Mouse (Mus musculus): Measurements from ENCODE around the gene Cbfa2t3. TPM values are rescaled to one million over a fixed set of nuclear protein-coding genes. Genes with fewer than 3 reads are reported as not detected.

Cbfa2t3 gene
- polyA plus RNA-seq (2014; fragmentation: Nextera tagmentation; extraction: Ambion mirVana) = 7.3 and 8.9 TPM in 2 replicates

DNA sequence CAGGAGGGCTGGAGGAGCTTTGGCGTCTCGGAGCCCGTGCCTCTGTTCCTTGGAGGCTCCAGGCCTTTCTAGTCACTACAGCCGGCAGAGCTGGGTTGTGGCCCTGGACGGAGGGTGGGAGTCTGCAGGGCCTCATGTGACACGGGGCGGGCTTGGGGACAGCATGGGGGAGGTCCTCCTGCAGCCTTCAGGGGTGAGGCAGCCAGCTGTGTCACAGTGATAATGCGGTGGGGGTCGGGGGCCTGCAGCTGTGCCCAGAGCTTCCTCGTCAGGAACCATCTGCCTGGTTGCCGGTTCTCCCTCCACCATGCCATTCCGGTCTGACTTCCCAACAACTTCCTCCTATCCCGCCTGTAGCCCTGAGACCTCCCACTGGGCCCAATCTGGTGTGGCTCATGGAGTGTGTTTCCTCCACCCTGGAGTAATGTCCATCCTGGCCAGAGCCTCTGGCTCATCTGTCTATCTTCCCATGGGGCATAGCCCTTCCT, at the start of gene Cbfa2t3:
Cbfa2t3 (minus strand) TSS at position 105 of the 488 bp plus-strand sequence.
- Histone ChIP-seq H3K4me2 (replicated peaks; ENCODE audit: low read depth, low read length) (no peak within 1 kb of the TSS), H3K27me3 (ENCODE audit: control insufficient read depth, insufficient read depth, low read length) (no peaks in the 10 kb centered on the region), H3K4me3 (ENCODE audit: low read depth, low read length) (no peak within 1 kb of the TSS), H3K27ac (ENCODE audit: low read depth, low read length) (no peak within 1 kb of the TSS), H3K9ac (ENCODE audit: low read depth, low read length) (no peak within 1 kb of the TSS), H3K4me1 (replicated peaks; ENCODE audit: control insufficient read depth, insufficient read depth, low read length) (peaks cover 3% of the 10 kb centered on the region; the same call in 1 of the 2 replicates), H3K36me3 (ENCODE audit: control insufficient read depth, insufficient read depth, low read length) (no peaks in the 10 kb centered on the region), H3K9me3 (ENCODE audit: control insufficient read depth, low read length) (no peaks in the 10 kb centered on the region)
- ATAC-seq (ENCODE audit: low FRiP score) = no peak
- 36% methylated on average over 13 of the region's 13 CpGs for WGBS
- DNase-seq (ENCODE audit: low spot score) = no peak

DNA sequence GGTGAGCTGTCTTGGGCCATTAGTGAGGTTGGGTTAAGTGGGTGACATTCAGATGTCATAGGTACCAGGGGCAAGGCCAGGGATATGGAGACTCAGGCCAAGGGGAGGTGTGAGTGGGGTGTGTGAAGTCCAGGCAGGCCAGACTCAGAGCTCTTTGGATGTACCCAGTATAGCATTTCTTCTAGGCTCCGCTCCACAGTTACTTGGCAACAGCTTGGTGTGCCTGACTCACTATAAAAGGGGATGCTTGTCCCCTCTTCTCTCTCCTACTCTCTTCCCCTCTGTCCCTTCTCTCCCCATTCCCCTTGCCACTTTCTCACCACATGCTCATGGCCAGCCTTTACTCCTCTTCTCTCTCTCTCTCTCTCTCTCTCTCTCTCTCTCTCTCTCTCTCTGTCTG, 48.9 kb upstream of the Cbfa2t3 start:
- H3K9ac ChIP-seq (ENCODE audit: low read depth, low read length) = no peak overlapping the region
- WGBS = 90% methylated on average over 1 of the region's 1 CpGs
- no peak overlapping the region for H3K4me3 ChIP-seq (ENCODE audit: low read depth, low read length)
- peaks cover 15% of the 10 kb centered on the region for H3K4me1 ChIP-seq (replicated peaks; ENCODE audit: control insufficient read depth, insufficient read depth, low read length)
- no peaks in the 10 kb centered on the region for H3K36me3 ChIP-seq (ENCODE audit: control insufficient read depth, insufficient read depth, low read length)
- DNase-seq (ENCODE audit: low spot score) (no peak), ATAC-seq (ENCODE audit: low FRiP score) (no peak)
- no peak overlapping the region for H3K4me2 ChIP-seq (replicated peaks; ENCODE audit: low read depth, low read length)
- no peak overlapping the region for H3K27ac ChIP-seq (ENCODE audit: low read depth, low read length)
- no peaks in the 10 kb centered on the region for H3K9me3 ChIP-seq (ENCODE audit: control insufficient read depth, low read length)
- H3K27me3 ChIP-seq (ENCODE audit: control insufficient read depth, insufficient read depth, low read length) = no peaks in the 10 kb centered on the region

DNA sequence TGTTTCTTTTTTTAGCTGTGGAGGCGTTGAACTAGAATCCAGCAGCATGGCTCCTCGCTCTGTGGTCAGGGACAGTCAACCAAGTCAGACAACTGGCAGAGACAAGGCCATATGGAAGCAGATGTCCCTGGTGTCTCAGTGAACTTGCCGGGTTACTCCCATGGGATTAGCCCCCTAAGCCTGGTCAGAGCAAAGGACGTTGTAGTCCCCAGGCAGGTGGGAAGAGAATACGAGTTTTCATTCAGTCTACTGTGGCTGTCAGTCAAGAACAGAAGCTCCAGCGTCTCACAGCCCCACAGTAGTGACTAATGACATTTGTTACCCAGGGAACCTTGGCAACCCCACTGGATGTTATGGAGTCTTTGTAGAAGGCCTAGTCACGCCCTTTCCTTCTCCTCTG, 47.5 kb upstream of the Cbfa2t3 start:
- WGBS = 38% methylated on average over 7 of the region's 7 CpGs
- Histone ChIP-seq H3K4me3 (ENCODE audit: low read depth, low read length) (no peak overlapping the region), H3K4me1 (replicated peaks; ENCODE audit: control insufficient read depth, insufficient read depth, low read length) (peaks cover 20% of the 10 kb centered on the region), H3K4me2 (replicated peaks; ENCODE audit: low read depth, low read length) (peak overlapping the region; percentile 3; the same call in 1 of the 2 replicates), H3K27me3 (ENCODE audit: control insufficient read depth, insufficient read depth, low read length) (no peaks in the 10 kb centered on the region), H3K9ac (ENCODE audit: low read depth, low read length) (no peak overlapping the region), H3K36me3 (ENCODE audit: control insufficient read depth, insufficient read depth, low read length) (no peaks in the 10 kb centered on the region), H3K9me3 (ENCODE audit: control insufficient read depth, low read length) (no peaks in the 10 kb centered on the region), H3K27ac (ENCODE audit: low read depth, low read length) (peak overlapping the region; percentile 88)
- DNase-seq (ENCODE audit: low spot score) (peak; percentile 27), ATAC-seq (ENCODE audit: low FRiP score) (no peak)

DNA sequence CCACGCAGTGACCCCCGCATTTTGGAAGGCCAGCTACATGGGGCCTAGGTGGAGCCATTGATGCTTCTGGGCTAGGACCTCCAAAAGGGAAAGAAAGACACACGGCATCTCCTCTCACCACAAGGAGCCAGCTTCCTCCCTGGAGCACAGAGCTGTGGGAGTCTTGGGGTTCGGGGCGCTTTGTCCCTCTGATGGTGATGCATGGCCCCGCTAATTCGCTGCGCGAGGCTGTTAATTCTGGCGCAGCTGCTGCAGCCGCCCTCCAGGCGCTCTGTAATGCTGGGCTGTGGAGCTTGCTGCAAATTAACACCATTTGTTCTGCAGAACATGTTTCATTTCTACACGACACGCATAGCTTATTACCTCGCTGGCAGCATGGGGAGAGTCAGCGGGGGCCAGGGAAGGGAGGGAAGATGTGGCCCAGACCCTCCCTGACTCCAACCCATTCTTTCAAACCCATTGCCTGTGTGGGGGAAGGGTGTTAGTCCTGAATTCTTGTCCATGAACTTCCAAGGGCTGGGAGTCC, 46.9 kb upstream of the Cbfa2t3 start:
- H3K36me3 ChIP-seq (ENCODE audit: control insufficient read depth, insufficient read depth, low read length) = no peaks in the 10 kb centered on the region
- peak; percentile 77 for ATAC-seq (ENCODE audit: low FRiP score)
- no peak overlapping the region for H3K9ac ChIP-seq (ENCODE audit: low read depth, low read length)
- no peaks in the 10 kb centered on the region for H3K27me3 ChIP-seq (ENCODE audit: control insufficient read depth, insufficient read depth, low read length)
- DNase-seq (ENCODE audit: low spot score) = peak; percentile 59
- no peak overlapping the region for H3K4me3 ChIP-seq (ENCODE audit: low read depth, low read length)
- H3K27ac ChIP-seq (ENCODE audit: low read depth, low read length) = peak overlapping the region; percentile 88
- H3K4me1 ChIP-seq (replicated peaks; ENCODE audit: control insufficient read depth, insufficient read depth, low read length) = peaks cover 20% of the 10 kb centered on the region
- WGBS = 7% methylated on average over 16 of the region's 16 CpGs
- H3K9me3 ChIP-seq (ENCODE audit: control insufficient read depth, low read length) = no peaks in the 10 kb centered on the region
- H3K4me2 ChIP-seq (replicated peaks; ENCODE audit: low read depth, low read length) = peak overlapping the region; percentile 3; the same call in 1 of the 2 replicates

DNA sequence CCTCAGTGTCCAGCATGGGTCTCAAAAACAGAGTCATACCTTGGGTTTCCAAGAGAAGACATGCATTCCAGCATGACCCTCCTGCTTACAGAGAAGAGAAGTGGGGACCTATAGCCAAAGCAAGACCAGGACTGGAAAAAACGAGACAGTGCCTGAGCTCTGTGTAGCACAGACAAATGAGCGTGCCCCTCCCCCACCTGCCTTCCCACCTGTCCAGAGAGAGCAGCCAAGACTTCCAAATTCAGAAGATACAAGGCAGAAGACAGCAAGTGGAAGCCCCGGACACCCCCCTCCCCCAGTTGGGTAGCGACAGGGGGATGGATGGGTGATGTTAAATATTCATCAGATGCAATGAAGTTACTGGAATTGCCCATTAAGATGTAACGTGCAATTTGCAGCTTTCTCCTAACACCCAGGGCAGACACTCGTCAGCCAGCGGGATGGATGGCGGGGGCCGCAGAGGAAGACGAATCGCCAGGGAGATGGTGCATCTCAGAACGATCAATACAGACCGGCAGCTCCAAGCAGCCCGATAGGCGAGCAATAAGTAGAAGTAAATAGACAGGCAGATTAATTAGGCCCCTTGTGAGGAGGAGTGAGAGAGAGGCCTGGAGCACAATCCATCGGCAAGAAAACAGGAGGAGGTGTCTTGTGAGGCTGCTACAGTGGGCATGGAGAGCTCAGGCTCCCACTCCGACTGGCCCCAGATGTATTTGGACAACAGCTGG, 46.3 kb upstream of the Cbfa2t3 start:
- H3K27me3 ChIP-seq (ENCODE audit: control insufficient read depth, insufficient read depth, low read length) = no peaks in the 10 kb centered on the region
- H3K9ac ChIP-seq (ENCODE audit: low read depth, low read length) = no peak overlapping the region
- H3K9me3 ChIP-seq (ENCODE audit: control insufficient read depth, low read length) = no peaks in the 10 kb centered on the region
- 21% methylated on average over 17 of the region's 17 CpGs for WGBS
- H3K36me3 ChIP-seq (ENCODE audit: control insufficient read depth, insufficient read depth, low read length) = no peaks in the 10 kb centered on the region
- H3K4me2 ChIP-seq (replicated peaks; ENCODE audit: low read depth, low read length) = peak overlapping the region; percentile 2; the same call in 1 of the 2 replicates
- peaks cover 20% of the 10 kb centered on the region for H3K4me1 ChIP-seq (replicated peaks; ENCODE audit: control insufficient read depth, insufficient read depth, low read length)
- peak; percentile 50 for DNase-seq (ENCODE audit: low spot score)
- peak; percentile 75 for ATAC-seq (ENCODE audit: low FRiP score)
- peak overlapping the region; percentile 88 for H3K27ac ChIP-seq (ENCODE audit: low read depth, low read length)
- no peak overlapping the region for H3K4me3 ChIP-seq (ENCODE audit: low read depth, low read length)

DNA sequence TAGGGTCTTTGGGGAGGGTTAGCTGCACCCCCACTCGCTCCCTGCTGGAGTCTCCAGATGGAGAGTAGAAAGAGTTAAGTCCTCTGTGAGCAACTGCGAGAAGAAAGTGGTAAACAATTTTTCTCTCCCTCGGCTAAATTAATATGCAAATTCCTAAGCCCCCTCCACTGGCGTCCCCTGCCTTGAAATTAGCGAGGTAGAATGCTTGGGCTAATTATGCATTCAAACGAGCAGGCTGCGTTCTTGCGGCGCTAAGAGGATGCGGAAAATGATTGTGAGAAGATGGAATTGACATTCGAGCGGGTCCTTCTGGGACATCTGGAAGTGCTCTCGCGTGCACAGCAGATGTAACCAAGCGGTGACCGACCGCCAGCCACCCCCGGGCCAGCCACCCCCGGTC, 43.6 kb upstream of the Cbfa2t3 start:
- Histone ChIP-seq H3K9me3 (ENCODE audit: control insufficient read depth, low read length) (no peaks in the 10 kb centered on the region), H3K4me3 (ENCODE audit: low read depth, low read length) (no peak overlapping the region), H3K9ac (ENCODE audit: low read depth, low read length) (no peak overlapping the region), H3K27me3 (ENCODE audit: control insufficient read depth, insufficient read depth, low read length) (no peaks in the 10 kb centered on the region), H3K36me3 (ENCODE audit: control insufficient read depth, insufficient read depth, low read length) (no peaks in the 10 kb centered on the region), H3K4me2 (replicated peaks; ENCODE audit: low read depth, low read length) (no peak overlapping the region), H3K27ac (ENCODE audit: low read depth, low read length) (peak overlapping the region; percentile 51), H3K4me1 (replicated peaks; ENCODE audit: control insufficient read depth, insufficient read depth, low read length) (peaks cover 17% of the 10 kb centered on the region)
- WGBS = 14% methylated on average over 19 of the region's 19 CpGs
- no peak for ATAC-seq (ENCODE audit: low FRiP score)
- DNase-seq (ENCODE audit: low spot score) = no peak

DNA sequence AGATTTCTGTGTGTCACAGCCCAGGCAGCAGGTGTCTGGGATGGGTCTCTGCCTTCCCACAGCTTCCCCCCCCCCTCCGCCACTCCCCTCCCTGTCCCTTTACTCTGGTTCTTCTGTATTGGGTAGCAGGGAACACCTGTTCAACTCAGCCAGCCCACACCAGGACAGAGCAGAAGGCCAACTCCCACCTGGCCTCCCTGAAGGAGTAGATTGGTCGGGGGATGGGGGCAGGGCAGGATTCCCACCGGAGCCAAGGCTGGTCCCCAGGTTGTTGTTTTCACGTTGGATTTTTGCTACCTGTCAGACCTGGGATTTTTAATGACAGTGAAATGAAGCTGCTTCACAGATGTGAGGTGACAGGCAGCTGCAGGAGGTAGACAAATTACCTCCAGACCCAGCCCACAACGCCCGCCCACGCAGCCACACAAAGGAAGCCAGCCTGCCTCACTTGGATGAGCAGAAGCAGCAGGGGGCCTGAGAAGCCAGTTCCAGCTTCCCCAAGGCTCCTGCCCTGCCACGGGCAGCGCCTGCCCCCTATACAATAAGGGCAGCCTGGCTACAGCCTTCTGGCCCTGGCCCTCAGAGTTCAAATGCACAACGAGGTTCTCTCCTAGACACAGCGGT, 40.3 kb upstream of the Cbfa2t3 start:
- Histone ChIP-seq H3K36me3 (ENCODE audit: control insufficient read depth, insufficient read depth, low read length) (no peaks in the 10 kb centered on the region), H3K4me3 (ENCODE audit: low read depth, low read length) (no peak overlapping the region), H3K27ac (ENCODE audit: low read depth, low read length) (peak overlapping the region; percentile 71), H3K9me3 (ENCODE audit: control insufficient read depth, low read length) (no peaks in the 10 kb centered on the region), H3K27me3 (ENCODE audit: control insufficient read depth, insufficient read depth, low read length) (no peaks in the 10 kb centered on the region), H3K4me2 (replicated peaks; ENCODE audit: low read depth, low read length) (no peak overlapping the region), H3K4me1 (replicated peaks; ENCODE audit: control insufficient read depth, insufficient read depth, low read length) (peaks cover 10% of the 10 kb centered on the region), H3K9ac (ENCODE audit: low read depth, low read length) (0 out of 2 replicates have a peak overlapping the region, but pooled peaks have one; percentile 27)
- ATAC-seq (ENCODE audit: low FRiP score) (peak; percentile 36; the same call in 1 of the 2 replicates), DNase-seq (ENCODE audit: low spot score) (peak; percentile 53)
- WGBS = 13% methylated on average over 11 of the region's 11 CpGs

DNA sequence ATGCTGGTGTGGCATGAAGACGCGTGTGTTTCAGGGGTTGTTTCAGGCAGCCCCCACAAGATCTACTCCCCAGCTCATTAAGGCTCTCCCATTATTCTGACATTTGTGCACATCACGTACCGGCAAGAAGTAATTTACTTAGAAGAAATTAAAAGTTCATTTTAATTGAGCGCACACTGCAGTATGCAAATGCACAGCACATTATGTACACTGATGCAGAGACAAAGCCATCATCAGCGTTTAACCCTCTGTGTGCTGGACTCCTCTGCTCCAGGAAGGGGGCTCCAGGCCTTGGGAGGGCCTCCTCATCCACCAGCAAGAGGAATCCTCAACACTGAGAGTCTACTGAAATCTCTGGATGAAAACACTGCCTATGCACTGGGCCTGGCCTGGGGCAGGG, 39.0 kb upstream of the Cbfa2t3 start:
- no peak overlapping the region for H3K4me3 ChIP-seq (ENCODE audit: low read depth, low read length)
- no peaks in the 10 kb centered on the region for H3K36me3 ChIP-seq (ENCODE audit: control insufficient read depth, insufficient read depth, low read length)
- WGBS = 87% methylated on average over 6 of the region's 6 CpGs
- DNase-seq (ENCODE audit: low spot score) = no peak
- no peak overlapping the region for H3K4me2 ChIP-seq (replicated peaks; ENCODE audit: low read depth, low read length)
- H3K27me3 ChIP-seq (ENCODE audit: control insufficient read depth, insufficient read depth, low read length) = no peaks in the 10 kb centered on the region
- peaks cover 10% of the 10 kb centered on the region for H3K4me1 ChIP-seq (replicated peaks; ENCODE audit: control insufficient read depth, insufficient read depth, low read length)
- H3K27ac ChIP-seq (ENCODE audit: low read depth, low read length) = no peak overlapping the region
- no peak for ATAC-seq (ENCODE audit: low FRiP score)
- H3K9ac ChIP-seq (ENCODE audit: low read depth, low read length) = no peak overlapping the region
- no peaks in the 10 kb centered on the region for H3K9me3 ChIP-seq (ENCODE audit: control insufficient read depth, low read length)
